Mouse (Mus musculus) ovary, adult 18-20 months (tissue): Measurements from ENCODE around the gene Map4k5.

ENCODE experiments used
- DNase-seq: peaks from one replicate; pipeline ENCODE4 v3.0.0; 2022; ENCODE audit warnings: low spot score, mixed read lengths

The Map4k5 gene

DNA sequence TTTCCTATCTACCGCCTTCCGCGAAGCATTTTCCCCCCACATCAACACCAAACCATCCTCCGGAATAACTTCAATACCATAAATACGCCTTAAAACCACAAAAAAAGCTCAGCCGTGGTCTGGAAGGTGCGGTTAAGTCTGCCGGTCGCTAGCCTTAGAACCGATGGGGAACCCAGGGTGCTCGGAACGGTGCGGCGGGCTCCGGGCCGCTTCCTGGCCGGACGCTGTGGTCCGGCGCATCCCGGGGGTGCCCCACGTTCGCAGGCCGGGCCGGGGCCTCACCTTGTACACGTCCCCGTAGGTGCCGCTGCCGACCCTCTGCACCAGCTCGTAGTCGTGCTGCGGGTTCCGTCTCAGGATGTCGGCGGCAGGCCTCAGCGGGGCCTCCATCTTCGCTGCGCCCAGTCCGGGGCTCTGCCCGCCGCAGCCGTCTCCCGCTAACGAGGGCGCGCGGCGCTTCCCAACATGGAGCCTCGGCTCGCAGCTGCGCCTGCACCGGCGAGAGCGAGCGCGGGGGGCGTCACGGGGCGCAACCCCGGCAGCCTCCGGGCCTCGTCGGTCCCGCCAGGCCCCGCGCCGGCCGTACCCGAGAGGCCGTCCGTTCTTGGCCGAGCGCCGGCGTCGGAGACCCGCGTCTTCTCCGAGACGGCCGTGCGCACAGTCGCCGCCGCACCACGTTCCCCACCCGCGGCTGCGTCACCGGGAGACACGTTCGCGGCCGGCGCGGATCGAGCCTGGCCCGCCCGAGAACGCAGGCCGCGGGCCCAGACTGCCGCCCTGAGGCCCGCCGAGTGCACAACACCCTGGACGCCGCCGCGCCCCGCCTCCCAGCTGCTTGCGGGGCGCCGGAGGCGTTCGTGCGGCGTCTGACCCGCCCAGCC lies at the start of gene Map4k5, which contains the start of gene Atl1:
Gene Map4k5, minus strand, starts transcription at position 830 of the 881 bp plus-strand sequence.
Gene Atl1, plus strand, starts transcription at position 244 of the 881 bp plus-strand sequence.
- DNase-seq = peak; percentile 84

DNA sequence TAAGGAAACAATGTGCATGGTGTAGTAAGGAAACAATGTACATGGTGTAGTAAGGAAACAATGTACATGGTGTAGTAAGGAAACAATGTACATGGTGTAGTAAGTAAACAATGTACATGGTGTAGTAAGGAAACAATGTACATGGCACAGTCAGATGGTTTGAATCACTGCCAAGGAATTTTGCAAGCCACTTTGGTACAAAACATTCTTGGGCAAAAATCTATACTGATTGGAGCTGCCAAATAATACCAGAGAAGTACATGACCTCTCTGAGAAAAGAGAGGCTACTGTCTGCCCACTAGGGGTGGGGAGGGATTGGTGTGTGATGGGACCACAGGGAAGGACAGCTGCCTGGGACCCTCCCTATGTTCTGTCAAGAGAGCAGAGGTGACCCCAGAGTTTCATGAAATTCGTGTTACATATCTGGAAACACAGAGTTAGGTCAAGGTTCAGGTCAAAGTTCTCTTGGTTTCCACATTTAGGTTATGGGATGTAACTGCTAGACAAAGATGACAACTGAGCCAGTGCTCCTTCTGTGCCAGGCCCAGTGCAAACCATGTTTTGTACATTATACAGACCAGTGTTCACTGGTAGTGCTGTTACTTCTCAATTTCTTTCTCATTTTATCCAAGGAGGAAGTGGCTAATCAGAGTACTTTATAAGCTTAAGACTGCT lies 48.8 kb upstream of the Map4k5 start:
- DNase-seq = no peak

DNA sequence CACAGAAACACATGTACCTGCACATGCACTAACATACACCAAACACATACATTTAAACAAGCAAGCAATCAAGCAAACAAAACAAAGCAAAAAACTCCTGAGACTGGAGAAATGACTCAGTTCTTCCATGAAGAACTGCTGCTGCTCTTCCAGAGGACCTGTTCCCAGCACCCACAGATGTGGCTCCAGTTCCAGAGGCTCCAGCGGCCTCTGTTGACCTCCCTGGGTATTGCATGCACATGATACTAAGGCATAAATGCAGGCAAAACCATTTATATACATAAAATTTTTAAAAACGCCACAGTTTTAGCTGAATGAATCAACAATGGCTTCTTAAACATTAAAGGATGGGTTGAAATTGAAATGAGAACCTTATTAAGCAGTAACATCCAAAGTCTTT lies 46.3 kb upstream of the Map4k5 start:
- no peak for DNase-seq

DNA sequence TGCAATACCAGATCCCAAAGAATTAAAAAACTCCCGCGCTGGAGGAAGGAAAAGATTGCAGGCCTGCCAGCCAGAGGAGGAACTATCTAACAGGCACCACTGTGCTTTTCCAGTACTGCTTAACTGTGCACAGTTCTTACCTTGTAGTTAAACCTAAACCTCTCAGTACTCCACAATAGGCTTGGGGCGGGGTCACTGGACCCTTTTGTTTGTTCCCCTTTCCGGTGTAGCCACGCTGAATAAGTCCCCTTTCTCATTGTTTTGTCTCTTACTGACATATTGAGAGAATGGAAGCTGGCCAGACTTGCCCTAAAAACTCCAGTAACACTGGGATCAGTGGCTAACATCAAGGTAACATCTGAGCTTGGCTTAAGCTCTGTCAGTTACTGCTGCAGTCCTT lies 44.7 kb upstream of the Map4k5 start:
- DNase-seq = no peak

DNA sequence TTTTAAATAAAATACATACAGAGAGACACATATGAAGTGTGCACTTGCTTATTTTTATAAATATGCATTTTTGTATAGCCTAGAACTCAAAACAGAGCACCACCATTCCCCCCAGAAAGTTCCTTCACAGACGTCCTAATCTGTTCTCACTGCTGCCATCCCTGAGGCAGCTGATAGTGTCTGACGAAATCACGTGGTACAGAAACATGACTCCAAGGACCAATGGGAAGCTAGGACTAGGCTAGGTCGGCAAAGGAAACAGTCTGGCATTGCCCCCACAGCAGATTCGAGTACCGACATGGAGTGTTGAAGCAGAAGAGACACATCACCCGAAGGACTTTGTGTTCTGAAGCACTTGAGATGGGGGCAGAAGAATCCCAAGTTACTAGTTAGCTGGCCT lies 33.7 kb upstream of the Map4k5 start:
- DNase-seq = no peak

DNA sequence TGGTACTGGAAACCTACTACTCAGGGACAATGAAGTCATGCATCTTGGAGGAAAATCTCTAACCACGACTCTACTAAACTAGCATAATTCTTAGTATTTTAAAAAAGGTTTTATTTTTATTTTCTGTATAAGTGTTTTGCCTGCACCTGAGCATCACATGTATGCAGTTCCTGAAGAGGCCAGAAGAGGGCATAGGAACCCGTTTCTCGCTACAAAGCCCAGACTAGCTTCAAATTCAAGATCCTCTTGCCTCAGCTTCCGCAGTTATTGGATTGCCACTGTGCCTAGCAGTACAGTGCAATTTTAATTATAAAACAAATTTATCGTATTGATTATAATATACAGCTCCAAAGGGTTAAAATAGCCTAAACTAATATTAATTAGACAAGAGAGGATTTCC lies 31.0 kb upstream of the Map4k5 start:
- DNase-seq = no peak

DNA sequence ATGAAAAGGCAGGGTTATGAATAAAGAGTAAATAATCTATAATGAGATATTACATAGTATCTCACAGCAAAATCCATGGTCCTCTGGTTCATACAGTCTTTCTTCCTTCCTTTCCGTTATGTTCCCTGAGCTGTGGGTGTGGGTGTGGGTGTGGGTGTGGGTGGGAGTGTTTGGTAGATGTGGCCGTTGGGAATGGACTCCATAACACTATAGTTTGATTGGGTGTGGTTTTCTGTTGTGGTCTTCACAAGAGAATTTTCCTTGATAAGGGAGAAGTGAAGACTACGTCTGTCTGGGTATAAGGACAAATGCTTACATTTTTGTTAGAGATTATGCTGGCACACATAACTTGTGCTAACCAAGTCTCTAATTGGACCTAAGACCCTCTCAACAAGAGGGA lies 30.6 kb upstream of the Map4k5 start:
- DNase-seq = no peak

DNA sequence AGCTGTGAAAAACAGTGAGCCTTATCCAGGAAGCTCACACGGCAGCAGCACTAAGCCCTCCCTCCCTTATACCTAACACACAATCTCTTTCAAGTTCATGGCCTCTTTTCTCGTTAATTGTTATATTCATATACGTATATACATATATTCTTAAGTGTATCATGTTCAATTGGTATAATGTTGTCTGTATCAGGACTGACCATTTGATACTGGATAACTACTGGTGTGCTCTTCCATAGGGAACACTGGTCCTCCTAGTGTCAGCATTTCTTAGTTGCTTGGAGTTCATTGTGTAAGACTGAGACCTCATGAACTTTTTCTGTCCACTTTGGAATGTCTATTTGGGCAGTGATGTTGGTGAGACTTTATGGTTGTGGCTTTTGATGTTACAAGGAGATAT lies 30.1 kb upstream of the Map4k5 start:
- DNase-seq = no peak

DNA sequence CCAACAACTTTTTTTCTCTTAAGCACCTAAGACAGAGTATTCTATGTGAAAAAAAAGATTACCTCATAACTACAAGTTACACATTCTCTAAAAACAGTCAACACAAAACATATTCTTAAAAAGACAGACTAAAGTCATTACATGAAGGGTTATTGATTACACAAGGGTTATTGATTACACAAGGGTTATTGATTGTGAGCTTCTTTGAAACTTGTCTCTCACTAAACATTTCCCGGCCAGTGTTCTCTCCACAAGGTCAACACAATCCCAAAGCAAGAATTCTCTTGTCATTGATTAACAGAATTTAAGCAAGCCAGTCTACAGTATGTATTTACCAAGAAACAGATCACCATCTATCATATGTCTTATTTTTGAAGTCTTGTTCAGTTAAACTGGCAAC lies 29.1 kb upstream of the Map4k5 start:
- DNase-seq = no peak

DNA sequence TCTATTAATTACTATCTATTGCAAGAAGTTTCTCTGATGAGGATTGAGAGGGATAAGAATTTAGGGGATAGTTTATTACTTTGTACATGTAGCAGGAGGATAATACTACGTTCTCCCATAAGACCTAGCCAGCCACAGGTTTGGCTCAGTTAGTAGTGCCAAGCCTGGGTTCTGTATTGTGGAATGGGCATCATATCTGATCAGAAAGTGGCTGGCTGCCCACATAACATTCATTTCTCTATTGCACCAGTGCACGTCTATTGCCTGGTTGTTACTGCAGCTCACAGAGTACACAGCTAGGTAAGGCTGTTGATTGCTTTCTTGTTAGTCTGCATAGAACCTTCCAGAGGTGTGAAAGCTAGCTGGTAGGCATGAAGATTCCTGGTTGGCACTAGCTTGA lies 24.9 kb upstream of the Map4k5 start:
- no peak for DNase-seq

DNA sequence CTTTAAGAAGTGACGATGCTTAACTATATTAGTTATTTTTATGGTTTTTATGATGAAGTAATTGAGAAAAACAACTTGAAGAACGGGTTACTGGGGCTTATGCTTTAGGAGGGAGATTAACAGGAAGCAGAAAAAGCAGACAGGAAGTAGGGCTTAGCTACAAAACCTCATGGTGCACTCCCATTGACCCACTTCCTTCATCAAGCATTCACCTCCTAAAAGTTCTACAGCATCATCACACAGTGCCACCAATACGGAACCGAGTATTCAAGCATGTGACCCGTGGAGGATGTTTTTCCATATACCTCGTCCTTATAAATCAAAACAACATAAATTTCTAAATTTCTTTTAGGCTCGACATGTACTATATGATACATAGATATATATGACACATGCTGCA lies 19.7 kb upstream of the Map4k5 start:
- DNase-seq = no peak

DNA sequence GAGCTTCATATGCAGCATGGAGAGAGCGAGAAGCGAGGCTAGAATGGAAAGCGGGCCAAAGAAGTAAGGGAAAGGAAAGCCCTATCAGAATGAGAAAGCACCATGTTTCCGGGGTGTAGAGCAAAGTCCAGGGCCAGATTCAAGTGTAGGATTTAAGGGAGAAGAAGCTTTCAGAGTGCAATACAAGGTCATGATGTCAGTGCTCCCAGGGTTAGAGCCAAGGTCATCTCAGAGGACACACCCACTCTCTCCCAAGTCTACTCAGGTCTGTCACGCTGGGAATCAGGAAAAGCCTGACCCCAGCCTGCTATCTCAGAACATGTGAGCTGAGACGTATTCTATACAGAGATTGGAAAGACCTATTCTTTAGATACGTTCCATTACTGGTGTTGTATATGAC lies 18.9 kb upstream of the Map4k5 start:
- DNase-seq = no peak

DNA sequence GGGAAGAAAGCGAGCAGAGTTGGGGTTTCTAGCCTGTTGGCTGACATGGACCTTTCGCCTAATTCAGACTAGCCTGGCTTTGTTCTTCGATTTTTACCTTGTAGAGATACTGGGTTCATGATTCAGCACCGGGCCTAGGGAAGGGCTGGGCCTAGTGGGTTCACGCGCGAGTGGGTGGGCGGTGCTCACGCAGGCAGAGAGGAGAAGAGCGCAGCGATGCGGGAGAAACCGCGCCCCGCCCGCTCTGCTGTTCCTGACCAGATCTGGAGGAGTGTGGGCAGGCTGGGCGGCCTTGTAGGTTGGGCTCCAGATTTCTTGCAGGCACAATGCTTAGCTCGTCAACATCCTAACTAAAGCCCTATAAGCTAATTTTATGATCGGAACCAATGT lies 15.5 kb upstream of the Map4k5 start:
- DNase-seq = no peak

DNA sequence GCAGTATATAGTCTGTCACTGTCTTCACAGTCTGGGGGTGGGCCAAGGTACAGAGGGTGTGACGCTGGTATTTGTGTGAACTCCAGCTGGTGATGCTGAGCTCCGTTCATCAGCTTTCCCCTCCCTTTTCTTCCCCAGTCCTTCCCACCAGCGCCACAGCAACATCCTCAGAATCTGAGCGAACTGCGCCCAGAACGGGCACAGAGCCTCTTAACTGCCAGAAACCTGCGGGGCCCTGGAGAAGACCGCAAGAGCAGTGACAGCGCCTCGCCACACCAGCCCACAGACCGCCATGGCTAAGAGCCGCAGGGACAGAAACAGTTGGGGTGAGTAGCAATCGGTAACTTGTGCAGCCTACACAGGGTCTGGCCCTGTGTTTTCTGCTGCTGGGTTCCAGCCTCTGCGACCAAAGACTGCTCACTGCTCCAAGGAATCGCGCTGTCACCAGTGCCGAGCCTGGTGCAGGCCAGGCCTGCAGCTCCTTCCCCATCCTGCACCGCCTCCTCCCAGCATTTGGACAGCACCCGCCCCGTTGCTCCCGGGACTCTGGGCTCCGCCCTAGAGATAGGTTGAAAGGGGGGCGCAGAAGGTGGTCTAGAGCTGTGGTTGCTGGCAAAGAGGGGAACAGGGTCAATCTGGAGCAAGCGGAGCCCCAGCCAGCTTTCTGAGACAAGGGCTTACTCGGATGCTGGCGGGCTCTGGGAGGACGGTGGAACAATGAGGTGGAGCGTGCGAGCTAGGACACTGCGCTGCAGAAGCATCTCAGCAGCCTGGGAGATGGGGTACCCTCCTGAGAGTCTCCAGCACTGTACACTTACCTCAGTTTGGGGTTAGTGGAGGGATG lies 14.9 kb upstream of the Map4k5 start:
- DNase-seq = no peak

DNA sequence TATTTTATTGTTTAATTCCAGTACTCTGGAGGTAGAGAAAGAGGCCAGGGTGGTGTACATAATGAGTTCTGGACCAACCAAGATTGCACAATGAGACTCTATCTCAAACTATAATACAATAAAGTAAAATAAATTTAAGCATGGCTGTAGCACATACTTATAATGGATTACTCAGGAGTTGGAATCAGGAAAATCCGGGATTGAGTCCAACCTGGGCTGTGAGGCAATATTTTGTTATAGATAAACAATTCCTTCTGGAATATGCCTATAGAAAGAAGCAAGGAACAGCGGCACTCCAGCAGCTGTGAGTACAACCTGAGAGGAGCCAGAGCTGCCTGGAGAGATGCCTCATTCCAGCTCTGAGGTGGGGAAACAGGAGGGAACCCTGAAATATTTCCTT lies 12.0 kb upstream of the Map4k5 start:
- no peak for DNase-seq

DNA sequence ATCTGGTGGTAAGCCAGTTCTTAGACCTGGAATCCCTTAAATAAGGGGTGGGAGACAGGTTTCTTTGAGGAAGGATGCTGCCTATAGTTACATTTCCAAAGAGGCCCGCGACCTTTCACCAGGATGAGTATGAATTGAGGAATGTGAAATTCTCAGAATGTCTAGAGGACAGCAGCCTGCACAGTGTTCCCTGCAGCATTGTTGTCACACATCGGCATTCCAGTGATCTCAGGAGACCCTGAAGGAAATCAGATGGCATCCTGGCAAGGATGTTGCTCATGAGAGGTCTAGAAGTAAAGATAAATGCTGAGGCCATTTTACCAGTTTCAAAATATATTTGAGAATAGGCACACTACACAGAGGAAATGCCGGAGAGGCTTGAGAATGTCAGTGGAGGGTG lies 5.1 kb upstream of the Map4k5 start:
- no peak for DNase-seq

DNA sequence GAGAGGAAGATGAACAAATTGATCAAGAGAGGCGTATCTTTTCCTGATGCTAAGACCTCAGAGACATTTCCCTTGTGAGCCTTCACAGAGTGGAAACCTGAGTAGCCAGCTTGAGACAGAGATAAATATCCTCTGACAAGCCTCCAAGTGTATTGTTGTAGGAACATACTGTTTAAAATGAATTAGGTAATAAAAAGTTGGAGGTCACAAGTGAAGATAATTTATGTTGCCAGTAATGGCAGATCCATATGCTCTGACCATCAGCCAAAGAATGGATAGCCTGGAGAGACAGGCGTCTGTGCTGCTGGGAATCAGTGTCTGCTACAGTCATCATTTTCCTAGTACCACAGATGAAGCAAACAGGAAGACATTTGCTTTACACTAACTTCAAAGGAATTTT lies 2.0 kb upstream of the Map4k5 start:
- DNase-seq = no peak

DNA sequence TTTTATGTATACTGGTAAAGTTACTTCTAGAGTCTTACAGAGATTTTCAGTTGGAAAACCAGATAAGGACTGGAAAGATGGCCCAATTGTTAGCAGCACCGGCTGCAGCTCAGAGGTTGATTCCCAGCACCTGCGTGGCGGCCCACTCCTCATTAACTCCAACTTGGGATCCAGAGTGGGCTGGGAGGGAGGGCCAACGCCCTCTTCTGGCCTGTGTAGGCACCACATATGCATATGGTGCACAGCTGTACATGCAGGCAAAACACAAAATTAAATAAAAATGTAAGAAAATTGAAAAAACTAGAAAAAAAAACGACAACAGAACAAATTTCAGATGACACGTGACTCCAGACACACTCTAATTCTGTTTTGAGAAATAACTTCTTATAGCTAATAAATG lies 927 bp upstream of the Map4k5 start:
- no peak for DNase-seq

DNA sequence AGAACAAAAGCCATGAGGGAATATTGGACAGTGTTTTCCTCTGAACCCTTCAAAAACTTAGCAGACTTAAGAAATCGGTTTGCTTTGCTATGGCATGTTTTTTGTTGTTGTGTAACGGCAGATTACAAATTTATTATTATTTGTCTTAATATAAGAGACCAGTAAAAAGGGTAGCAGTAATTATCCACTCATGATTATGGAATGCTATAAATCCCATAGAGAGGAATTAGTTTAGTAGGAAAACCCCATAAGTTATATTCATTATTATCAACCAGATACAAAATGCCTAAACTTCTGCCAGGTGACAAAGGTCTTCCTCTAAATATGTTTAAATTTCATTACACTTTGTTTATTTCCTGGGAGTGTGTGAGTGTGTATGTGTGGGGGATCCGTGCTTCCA lies 1.3 kb downstream of the Map4k5 start:
- DNase-seq = no peak

DNA sequence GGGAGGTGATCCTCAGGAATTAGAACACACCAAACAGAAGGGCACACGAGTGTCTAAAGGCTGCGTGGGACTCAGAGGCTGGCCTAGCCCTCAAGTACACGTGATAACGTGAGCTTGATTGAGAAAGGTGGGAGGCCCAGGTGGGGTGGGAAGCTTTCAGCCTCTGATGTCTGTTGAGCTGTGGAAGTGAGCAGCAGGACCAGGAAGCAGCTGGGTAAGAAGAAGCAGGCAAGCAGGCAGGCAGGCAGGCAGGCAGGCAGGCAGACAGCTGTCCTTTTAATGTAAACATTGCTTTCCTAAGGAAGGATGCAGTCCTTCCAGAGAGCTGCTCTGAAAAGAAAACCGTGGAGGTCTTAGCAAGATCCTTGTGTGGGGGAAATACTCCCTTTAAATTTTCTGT lies 2.5 kb downstream of the Map4k5 start:
- DNase-seq = no peak

DNA sequence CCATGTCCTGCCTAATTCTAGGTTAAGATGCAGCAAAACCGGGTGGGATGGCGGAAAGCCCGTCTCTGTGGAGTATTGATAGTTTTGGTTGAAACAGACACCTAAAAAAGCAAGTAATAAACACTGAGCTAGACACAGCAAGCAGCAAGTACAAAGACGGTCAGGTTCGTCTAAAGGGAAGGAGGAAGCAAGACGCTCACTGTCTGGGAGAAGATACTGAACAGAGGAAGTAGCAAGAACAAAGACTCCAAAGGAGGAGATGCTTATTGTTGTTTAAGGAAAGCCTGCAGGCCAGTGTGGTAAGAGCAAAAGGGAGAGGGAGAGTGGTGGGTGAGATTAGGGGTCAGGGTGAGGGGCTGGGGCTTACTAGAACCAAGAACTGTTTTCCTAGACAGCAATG lies 2.9 kb downstream of the Map4k5 start:
- DNase-seq = no peak

DNA sequence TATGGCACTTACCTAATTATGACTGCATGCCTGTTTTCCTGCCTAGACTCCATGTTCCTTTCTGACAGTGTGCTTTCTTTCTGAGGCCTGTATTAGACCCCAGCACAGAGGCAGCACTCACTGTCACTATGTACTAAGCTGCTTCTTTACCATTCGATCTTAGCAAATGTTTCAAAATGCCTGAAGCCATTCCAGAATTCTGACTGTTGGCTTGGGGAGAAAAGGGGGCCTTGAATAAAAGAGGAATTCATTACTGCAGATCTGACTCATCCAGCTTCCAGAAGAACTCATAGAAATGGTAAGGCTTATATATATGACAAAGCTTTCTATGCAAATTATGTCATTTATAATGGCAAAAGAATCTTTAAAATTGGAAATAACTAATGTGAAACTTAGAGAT lies 4.7 kb downstream of the Map4k5 start:
- DNase-seq = no peak

DNA sequence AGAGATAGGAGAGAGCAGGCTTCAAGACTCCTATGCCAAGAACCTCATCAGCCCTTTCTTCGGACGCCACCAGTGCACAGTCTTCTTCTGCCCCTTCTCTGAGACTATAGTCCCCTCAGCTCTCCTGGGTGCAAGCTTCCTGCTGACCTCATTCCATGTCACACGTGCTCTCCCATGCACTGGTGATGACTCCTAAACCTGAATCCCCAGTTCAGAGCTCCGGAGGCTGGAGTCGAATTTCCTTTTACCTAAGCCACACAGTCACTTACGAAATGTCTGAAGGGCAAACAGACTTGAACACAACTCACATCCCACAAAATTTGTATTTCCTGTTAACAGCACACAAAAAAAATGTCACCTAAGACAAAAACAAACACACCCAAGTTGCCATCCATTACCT lies 5.2 kb downstream of the Map4k5 start:
- DNase-seq = no peak
